Mouse (Mus musculus) lung, adult 10 weeks (tissue): ENCODE data around the gene Smok3a. TPM values are rescaled to one million over a fixed set of nuclear protein-coding genes. Genes with fewer than 3 reads are reported as not detected.

Source experiments
- polyA plus RNA-seq: library from polyadenylated mRNA; stranded (reverse); fragments of 350-450 nt; fragmentation: Illumina TruSeq; extraction: RNeasy Lipid Tissue Mini Kit (QIAGEN cat#74804); gene quantifications from one replicate; pipeline ENCODE4 v1.2.3, GENCODE M21; 2014; ENCODE audit warnings: low read depth, low replicate concordance; ENCODE audit not compliant: insufficient read depth

Gene Smok3a
- polyA plus RNA-seq: not detected

GRCm38 (mm10) chr5:138020961-138021479 lies at the start of gene Smok3a, which contains the start of gene Smok3b:
TSS of gene Smok3a (plus strand) at chr5:138021261.
TSS of gene Smok3b (plus strand) at chr5:138021429.

GRCm38 (mm10) chr5:137981300-137981699 lies 39.8 kb upstream of the Smok3a start, which contains the start of gene Azgp1:
TSS of gene Azgp1 (plus strand) at chr5:137981520.

GRCm38 (mm10) chr5:138052894-138053293 lies 31.8 kb downstream of the Smok3a start, which contains the start of gene Smok3c:
TSS of gene Smok3c (plus strand) at chr5:138053194.

Other genes starting within 250 kb of the Smok3a start
- gene Ppp1r35, start 242.4 kb upstream of the Smok3a start, polyA plus RNA-seq: 31.5 TPM
- gene Mepce, start 233.6 kb upstream of the Smok3a start, polyA plus RNA-seq: 30.7 TPM
- gene Zcwpw1, start 233.5 kb upstream of the Smok3a start, polyA plus RNA-seq: 1.9 TPM
- 15.6 TPM for gene Pilra, start 185.0 kb upstream of the Smok3a start, polyA plus RNA-seq
- gene Pilrb1, start 163.2 kb upstream of the Smok3a start, polyA plus RNA-seq: 8.0 TPM
- 7.1 TPM for gene Pilrb2, start 149.4 kb upstream of the Smok3a start, polyA plus RNA-seq
- gene Cyp3a13, start 99.6 kb upstream of the Smok3a start, polyA plus RNA-seq: 2.5 TPM
- gene Gjc3, start 58.2 kb upstream of the Smok3a start, polyA plus RNA-seq: not detected
- gene Azgp1, start 39.7 kb upstream of the Smok3a start, polyA plus RNA-seq: 6.2 TPM
- gene Smok3b, start 168 bp downstream of the Smok3a start, polyA plus RNA-seq: not detected
- gene Smok3c, start 31.9 kb downstream of the Smok3a start, polyA plus RNA-seq: not detected
- gene Zkscan1, start 63.8 kb downstream of the Smok3a start, polyA plus RNA-seq: 5.0 TPM
- 15.8 TPM for gene Zscan21, start 95.6 kb downstream of the Smok3a start, polyA plus RNA-seq
- gene Zfp113, start 134.5 kb downstream of the Smok3a start, polyA plus RNA-seq: 2.2 TPM
- 86.6 TPM for gene Cops6, start 139.8 kb downstream of the Smok3a start, polyA plus RNA-seq
- 9.1 TPM for gene Ap4m1, start 150.7 kb downstream of the Smok3a start, polyA plus RNA-seq
- 18.9 TPM for gene Mcm7, start 151.2 kb downstream of the Smok3a start, polyA plus RNA-seq
- gene Taf6, start 166.2 kb downstream of the Smok3a start, polyA plus RNA-seq: 17.3 TPM
- gene Cnpy4, start 166.2 kb downstream of the Smok3a start, polyA plus RNA-seq: 16.2 TPM
- gene Mblac1, start 173.1 kb downstream of the Smok3a start, polyA plus RNA-seq: 3.5 TPM
- gene Nxpe5, start 204.6 kb downstream of the Smok3a start, polyA plus RNA-seq: 0.40 TPM
- gene Lamtor4, start 234.2 kb downstream of the Smok3a start, polyA plus RNA-seq: 84.6 TPM
- gene BC037034, start 242.8 kb downstream of the Smok3a start, polyA plus RNA-seq: 12.5 TPM